Mouse (Mus musculus) brain, embryonic 14.5 days (tissue): ENCODE results near the gene Orc6.

Experiments
- CTCF ChIP-seq: fragments of 200-500 bp; IDR thresholded peaks from 2 replicates; pipeline ENCODE4 v1.5.1; 2012; ENCODE audit warnings: inconsistent platforms, mild to moderate bottlenecking, moderate library complexity, borderline replicate concordance; ENCODE audit not compliant: insufficient read depth, insufficient read length; ENCODE audit errors: extremely low read depth
- POLR2A ChIP-seq: fragments of 200-500 bp; IDR thresholded peaks from 2 replicates; pipeline ENCODE4 v1.6.1; 2012; ENCODE audit warnings: mild to moderate bottlenecking, inconsistent platforms, borderline replicate concordance; ENCODE audit not compliant: poor library complexity, insufficient read depth, insufficient read length, severe bottlenecking; ENCODE audit errors: extremely low read depth

GRCm38 (mm10) chr8:85318534-85318933, 19.1 kb downstream of the Orc6 start:
- TF ChIP-seq CTCF (no peak), POLR2A (no peak)
